Mouse (Mus musculus): ENCODE data around the gene Tnfrsf13c.

Gene Tnfrsf13c

GRCm38 (mm10) chr15:82229542-82230045 is 5.4 kb upstream of the Tnfrsf13c start:
- DNase-seq: no peak

- DNase-seq: no peak
Observed at GRCm38 (mm10) chr15:82225769-82226168, 1.6 kb upstream of the Tnfrsf13c start.

GRCm38 (mm10) chr15:82224602-82225215 is 540 bp upstream of the Tnfrsf13c start:
- no peak for DNase-seq

GRCm38 (mm10) chr15:82223251-82223650 is 918 bp downstream of the Tnfrsf13c start:
- DNase-seq: no peak

- DNase-seq: no peak
Observed at GRCm38 (mm10) chr15:82221104-82221860, 2.9 kb downstream of the Tnfrsf13c start.

GRCm38 (mm10) chr15:82220003-82220675 is 4.0 kb downstream of the Tnfrsf13c start:
- DNase-seq: no peak

- DNase-seq: no peak
Observed at GRCm38 (mm10) chr15:82218778-82219666, 5.1 kb downstream of the Tnfrsf13c start.

GRCm38 (mm10) chr15:82217980-82218379 is 6.2 kb downstream of the Tnfrsf13c start:
- no peak for DNase-seq

- no peak for DNase-seq
Observed at GRCm38 (mm10) chr15:82217039-82217438, 7.1 kb downstream of the Tnfrsf13c start.

- no peak for DNase-seq
Observed at GRCm38 (mm10) chr15:82216142-82216827, 7.9 kb downstream of the Tnfrsf13c start.

GRCm38 (mm10) chr15:82215332-82216046 is 8.7 kb downstream of the Tnfrsf13c start:
- DNase-seq: no peak

GRCm38 (mm10) chr15:82213222-82213621 is 10.9 kb downstream of the Tnfrsf13c start:
- DNase-seq: no peak

GRCm38 (mm10) chr15:82212752-82213063 is 11.5 kb downstream of the Tnfrsf13c start, which contains the start of gene Shisa8:
Gene Shisa8 (minus strand): TSS chr15:82212815.
- no peak for DNase-seq

GRCm38 (mm10) chr15:82211911-82212751 is 12.0 kb downstream of the Tnfrsf13c start:
- no peak for DNase-seq

GRCm38 (mm10) chr15:82211281-82211680 is 12.9 kb downstream of the Tnfrsf13c start:
- no peak for DNase-seq

GRCm38 (mm10) chr15:82210801-82211200 is 13.4 kb downstream of the Tnfrsf13c start:
- DNase-seq: no peak

GRCm38 (mm10) chr15:82209295-82210050 is 14.7 kb downstream of the Tnfrsf13c start:
- DNase-seq: no peak

- no peak for DNase-seq
Observed at GRCm38 (mm10) chr15:82208307-82208706, 15.9 kb downstream of the Tnfrsf13c start.

- DNase-seq: no peak
Observed at GRCm38 (mm10) chr15:82207504-82208219, 16.5 kb downstream of the Tnfrsf13c start.

Measured in kidney, postnatal 25 days (tissue).